Mouse (Mus musculus) MEL (cell line): ENCODE measurements at regions not wholly inside any gene's neighbourhood (a gene's known extent, or its start where the extent isn't known, plus 50 kb on each side); places are given as distances from the start of the nearest gene placed in this dataset.

Source experiments
- DNase-seq: peaks from one replicate; pipeline ENCODE4 v3.0.0; 2011; ENCODE audit warnings: low read depth, low spot score
- H3K27ac ChIP-seq: 2 replicates; pipeline ENCODE4 v1.5.1; 2012; ENCODE audit warnings: low read depth, mild to moderate bottlenecking, control low read depth, low read length, moderate library complexity; ENCODE audit not compliant: control insufficient read depth
- H3K27me3 ChIP-seq, 2 experiments: fragments of 150-350 bp in 1 of 2; sonication (generic) in 1 of 2; 2 replicates each; pipeline ENCODE4 v1.6.1; 2012; ENCODE audit warnings: low read length in 2 of 2, mild to moderate bottlenecking in 2 of 2, improper control_type of control experiment in 1 of 2, moderate library complexity in 1 of 2; ENCODE audit not compliant: insufficient read depth in 2 of 2, control insufficient read depth in 1 of 2
- H3K36me3 ChIP-seq, 2 experiments: 2 replicates each; pipeline ENCODE4 v1.6.1; 2012 to 2014; ENCODE audit warnings: low read length in 2 of 2, improper control_type of control experiment in 1 of 2, inconsistent platforms in 1 of 2, mild to moderate bottlenecking in 1 of 2; ENCODE audit not compliant: insufficient read depth in 2 of 2, control insufficient read depth in 1 of 2
- H3K4me1 ChIP-seq, 2 experiments: fragments of 150-350 bp in 1 of 2; sonication (generic) in 1 of 2; 2 replicates each; pipeline ENCODE4 v1.6.1; 2012; ENCODE audit warnings: low read length in 2 of 2, improper control_type of control experiment in 1 of 2, mild to moderate bottlenecking in 1 of 2; ENCODE audit not compliant: insufficient read depth in 2 of 2, control insufficient read depth in 1 of 2
- H3K4me3 ChIP-seq, 2 experiments: fragments of 150-350 bp in 1 of 2; sonication (generic) in 1 of 2; 2 replicates each; pipeline ENCODE4 v1.5.1; 2012; ENCODE audit warnings: low read depth in 2 of 2, low read length in 2 of 2, mild to moderate bottlenecking in 2 of 2, moderate library complexity in 2 of 2, control low read depth in 1 of 2, improper control_type of control experiment in 1 of 2; ENCODE audit not compliant: control insufficient read depth in 1 of 2, insufficient read depth in 1 of 2
- H3K79me2 ChIP-seq: 2 replicates; pipeline ENCODE4 v1.6.1; 2012; ENCODE audit warnings: mild to moderate bottlenecking, low read length, moderate library complexity; ENCODE audit not compliant: control insufficient read depth, poor library complexity, insufficient read depth
- H3K9ac ChIP-seq: 2 replicates; pipeline ENCODE4 v1.6.1; 2012; ENCODE audit warnings: low read depth, mild to moderate bottlenecking, control low read depth, low read length, moderate library complexity; ENCODE audit not compliant: control insufficient read depth, poor library complexity, severe bottlenecking
- H3K9me3 ChIP-seq: fragments of 150-350 bp; sonication (generic); replicated peaks from 2 replicates; pipeline ENCODE4 v1.6.1; 2012; ENCODE audit warnings: mild to moderate bottlenecking, low read length, improper control_type of control experiment, moderate library complexity; ENCODE audit not compliant: insufficient read depth
- EP300 ChIP-seq, 2 experiments: IDR thresholded peaks; 2 replicates each; pipeline ENCODE4 v1.6.1; 2011; ENCODE audit warnings: improper control_type of control experiment in 2 of 2, low read length in 2 of 2, low read depth in 1 of 2, mild to moderate bottlenecking in 1 of 2
- ETS1 ChIP-seq: IDR thresholded peaks from 2 replicates; pipeline ENCODE4 v1.6.1; 2012; ENCODE audit warnings: low read depth, mild to moderate bottlenecking, inconsistent platforms, low read length, improper control_type of control experiment, moderate library complexity
- GATA1 ChIP-seq: IDR thresholded peaks from 2 replicates; pipeline ENCODE4 v1.6.1; 2011; ENCODE audit warnings: low read depth, low read length, improper control_type of control experiment
- JUND ChIP-seq: IDR thresholded peaks from 2 replicates; pipeline ENCODE4 v1.6.1; 2011; ENCODE audit warnings: low read depth, mild to moderate bottlenecking, improper control_type of control experiment, low read length
- MAX ChIP-seq: IDR thresholded peaks from 2 replicates; pipeline ENCODE4 v1.6.1; 2011; ENCODE audit warnings: low read length, improper control_type of control experiment
- MAZ ChIP-seq: IDR thresholded peaks from 2 replicates; pipeline ENCODE4 v1.6.1; 2012; ENCODE audit warnings: low read depth, mild to moderate bottlenecking, inconsistent platforms, low read length, improper control_type of control experiment
- MXI1 ChIP-seq: IDR thresholded peaks from 2 replicates; pipeline ENCODE4 v1.6.1; 2011; ENCODE audit warnings: mild to moderate bottlenecking, low read depth, low read length, improper control_type of control experiment
- MYC ChIP-seq: IDR thresholded peaks from 2 replicates; pipeline ENCODE4 v1.6.1; 2011; ENCODE audit warnings: low read depth, mild to moderate bottlenecking, low read length, improper control_type of control experiment, moderate library complexity
- NELFE ChIP-seq: IDR thresholded peaks from 2 replicates; pipeline ENCODE4 v1.6.1; 2011; ENCODE audit warnings: low read depth, low read length, improper control_type of control experiment
- POLR2AphosphoS2 ChIP-seq: IDR thresholded peaks from 2 replicates; pipeline ENCODE4 v1.6.1; 2011; ENCODE audit warnings: low read length, improper control_type of control experiment
- RAD21 ChIP-seq: IDR thresholded peaks from 2 replicates; pipeline ENCODE4 v1.6.1; 2011; ENCODE audit warnings: mild to moderate bottlenecking, low read depth, low read length, improper control_type of control experiment
- SIN3A ChIP-seq: IDR thresholded peaks from 2 replicates; pipeline ENCODE4 v1.6.1; 2012; ENCODE audit warnings: low read length, improper control_type of control experiment, inconsistent platforms
- UBTF ChIP-seq: IDR thresholded peaks from 2 replicates; pipeline ENCODE4 v1.6.1; 2012; ENCODE audit warnings: low read depth, mild to moderate bottlenecking, inconsistent platforms, low read length, improper control_type of control experiment, moderate library complexity, borderline replicate concordance; ENCODE audit not compliant: insufficient read depth
- USF2 ChIP-seq, 2 experiments: IDR thresholded peaks; 2 replicates each; pipeline ENCODE4 v1.6.1; 2011 to 2012; ENCODE audit warnings: improper control_type of control experiment in 2 of 2, low read length in 2 of 2, borderline replicate concordance in 1 of 2, inconsistent platforms in 1 of 2, low read depth in 1 of 2, mild to moderate bottlenecking in 1 of 2; ENCODE audit not compliant: insufficient read depth in 1 of 2

DNA sequence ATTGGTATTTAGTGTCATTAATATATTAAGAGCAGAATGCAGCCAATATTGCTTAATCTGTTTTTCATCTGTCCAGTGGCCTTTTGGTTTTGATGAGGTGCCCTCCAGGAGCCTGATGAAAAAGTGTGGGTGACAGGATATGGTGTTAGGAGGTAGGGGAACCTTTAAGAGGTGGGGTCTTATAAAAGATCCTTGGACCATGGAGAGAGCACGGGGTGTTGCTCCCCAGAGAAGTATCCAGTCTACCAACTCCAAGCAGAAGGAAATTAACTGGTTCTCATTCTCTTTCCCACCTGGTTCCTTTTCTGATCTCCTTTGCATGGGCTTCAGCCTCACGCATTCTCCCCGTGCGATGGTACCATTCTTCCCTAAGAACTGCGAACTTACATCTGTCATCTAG is 75.7 kb upstream of the Zfp280d start (continued):
- TF ChIP-seq MAX (no peak), EP300 (IDR thresholded peaks at IDR 0.05; ENCODE audit: low read depth in 1 of 2, low read length in 2 of 2) (no peak), JUND (no peak), UBTF (no peak)
- TF ChIP-seq, all 39 proteins: peak for 0

- H3K4me3 ChIP-seq: no peak overlapping the region
- no peak for TF ChIP-seq MXI1
- TF ChIP-seq NELFE: no peak
- TF ChIP-seq ETS1: no peak
- TF ChIP-seq MYC: no peak
- TF ChIP-seq SIN3A: no peak
- no peak for TF ChIP-seq RAD21
- H3K27ac ChIP-seq: no peak overlapping the region
- no peaks in the 10 kb centered on the region; a peak in 1 of 4 replicates for H3K36me3 ChIP-seq
- H3K27me3 ChIP-seq: no peaks in the 10 kb centered on the region
- no peaks in the 10 kb centered on the region for H3K79me2 ChIP-seq
- DNase-seq: no peak
- H3K9ac ChIP-seq: no peak overlapping the region
- H3K4me1 ChIP-seq: no peaks in the 10 kb centered on the region
- H3K9me3 ChIP-seq: no peaks in the 10 kb centered on the region
These were observed 70.2 kb upstream of the Zfp280d start for GRCm38 (mm10) chr9:72204357-72204905.

- no peak overlapping the region for H3K4me3 ChIP-seq
- TF ChIP-seq EP300 (IDR thresholded peaks at IDR 0.05; ENCODE audit: low read depth in 1 of 2, low read length in 2 of 2) (no peak), MAZ (no peak), GATA1 (no peak), MYC (no peak), USF2 (IDR thresholded peaks at IDR 0.05; ENCODE audit: borderline replicate concordance in 1 of 2, insufficient read depth in 1 of 2, low read depth in 1 of 2, low read length in 2 of 2) (no peak), POLR2AphosphoS2 (no peak)
- TF ChIP-seq, all 39 proteins: peak for 0
- Histone ChIP-seq H3K9me3 (no peaks in the 10 kb centered on the region), H3K4me1 (no peaks in the 10 kb centered on the region), H3K27ac (no peak overlapping the region), H3K27me3 (no peaks in the 10 kb centered on the region), H3K9ac (no peak overlapping the region), H3K36me3 (no peaks in the 10 kb centered on the region; a peak in 1 of 4 replicates), H3K79me2 (no peaks in the 10 kb centered on the region)
- no peak for DNase-seq
These were observed 68.8 kb upstream of the Zfp280d start for GRCm38 (mm10) chr9:72205815-72206214.
